Mouse (Mus musculus) common myeloid progenitor, adult 5-6 weeks (primary cell): ENCODE results near the gene Stk24. TPM values are rescaled to one million over a fixed set of nuclear protein-coding genes. Genes with fewer than 3 reads are reported as not detected.

ENCODE experiments used
- ATAC-seq: replicated peaks from 2 replicates; pipeline ENCODE4 v1.8.0; 2016; ENCODE audit warnings: low read depth, mild to moderate bottlenecking, moderate TSS enrichment, inconsistent platforms; ENCODE audit not compliant: poor library complexity, severe bottlenecking
- total RNA-seq: library from RNA; stranded (forward); fragments of 200-1000, 187-1606 nt; gene quantifications from 2 replicates; pipeline ENCODE4 v1.2.3, GENCODE M21; 2017

Stk24 gene
- total RNA-seq, 1 experiment from 2014 or later: 100 TPM

DNA sequence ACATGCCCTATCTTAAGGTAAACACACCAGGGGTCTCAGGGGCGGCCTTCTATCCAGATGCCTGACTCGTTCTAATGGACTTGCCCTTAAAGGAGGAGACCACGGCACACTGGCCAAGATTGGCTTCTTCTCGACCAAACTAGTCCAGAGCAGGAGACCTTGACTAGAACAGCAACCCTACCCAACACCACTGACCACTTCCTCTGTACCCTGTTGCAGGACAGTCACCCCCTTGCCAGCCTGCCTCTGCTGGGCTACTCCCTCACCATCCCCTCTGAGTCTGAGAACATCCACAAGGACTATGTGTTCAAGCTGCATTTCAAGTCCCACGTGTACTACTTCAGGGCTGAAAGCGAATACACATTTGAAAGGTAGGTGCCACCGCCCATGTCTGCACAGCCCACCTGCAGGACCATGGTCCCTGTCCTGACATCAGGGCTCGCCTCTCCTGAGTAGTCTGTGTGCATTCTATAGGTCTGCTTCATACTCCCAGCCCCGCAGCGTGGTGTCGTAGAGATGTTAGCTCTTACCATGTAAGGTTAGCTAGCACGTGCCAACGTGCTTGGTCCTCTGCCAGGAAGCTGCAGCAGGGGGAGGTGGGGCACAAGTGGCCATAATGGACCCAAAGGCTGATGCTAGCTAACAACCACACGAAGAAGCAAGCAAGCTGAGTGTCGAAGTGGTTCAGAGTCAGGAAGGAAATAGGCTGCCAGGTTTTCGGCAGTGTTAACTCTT, 99.0 kb downstream of the Stk24 start:
- ATAC-seq: no peak

DNA sequence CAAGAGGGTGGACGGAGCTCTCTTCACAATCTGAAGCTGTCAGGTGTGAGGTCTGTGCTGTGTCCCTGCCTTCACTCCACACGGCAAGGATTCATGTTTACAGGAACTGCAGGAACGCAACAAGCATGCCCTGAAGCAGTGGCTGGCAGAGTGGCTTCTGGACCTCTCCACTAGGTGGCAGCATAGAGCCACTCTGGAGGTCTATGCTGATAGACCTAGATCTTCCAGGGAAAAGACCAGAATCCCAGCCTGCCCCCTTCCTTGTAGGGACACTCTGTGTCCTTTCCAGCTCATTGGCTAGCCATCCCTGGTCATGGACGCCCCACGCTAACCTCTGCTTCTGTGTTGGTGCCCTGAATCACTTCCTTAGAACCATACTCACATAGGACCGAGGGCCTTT, 100.7 kb downstream of the Stk24 start:
- peak; percentile 79 for ATAC-seq

DNA sequence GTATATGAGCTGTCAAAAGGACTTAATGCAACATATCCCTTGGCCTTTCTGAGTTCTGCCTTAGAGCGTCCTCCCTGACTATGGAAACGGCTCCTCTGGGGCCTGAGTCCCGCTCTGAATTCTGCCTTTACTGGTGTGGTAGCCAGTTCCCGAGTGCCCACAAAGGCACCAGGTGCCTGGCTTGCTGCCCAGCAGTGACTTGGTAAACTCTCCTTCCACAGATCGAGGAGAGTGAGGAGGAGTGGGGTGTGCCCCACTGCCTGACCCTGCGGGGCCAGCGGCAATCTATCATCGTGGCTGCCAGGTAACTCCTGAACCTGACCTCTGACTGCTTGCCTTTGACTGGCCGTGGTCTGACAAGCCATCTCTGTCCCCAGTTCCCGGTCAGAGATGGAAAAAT, 103.8 kb downstream of the Stk24 start:
- no peak for ATAC-seq

DNA sequence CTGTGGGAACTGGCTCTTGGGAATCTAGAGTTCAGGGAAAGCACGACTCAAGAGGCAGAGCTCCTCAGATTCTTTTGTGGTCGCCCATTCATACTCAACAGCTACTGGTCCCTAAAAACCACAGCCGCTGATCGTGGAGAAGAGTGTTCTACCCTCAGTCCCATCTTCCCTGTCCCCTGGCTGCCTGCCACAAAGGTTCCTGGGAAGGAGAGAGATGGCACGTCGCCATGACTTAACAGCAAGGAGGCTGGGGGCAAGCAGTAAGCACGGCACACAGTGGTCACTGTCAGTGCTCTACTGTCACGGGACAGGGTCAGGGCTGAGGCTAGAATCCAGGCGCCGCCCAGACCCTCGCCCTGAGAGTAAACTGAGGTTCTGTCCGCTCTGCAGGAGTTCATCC, 104.8 kb downstream of the Stk24 start:
- no peak for ATAC-seq

DNA sequence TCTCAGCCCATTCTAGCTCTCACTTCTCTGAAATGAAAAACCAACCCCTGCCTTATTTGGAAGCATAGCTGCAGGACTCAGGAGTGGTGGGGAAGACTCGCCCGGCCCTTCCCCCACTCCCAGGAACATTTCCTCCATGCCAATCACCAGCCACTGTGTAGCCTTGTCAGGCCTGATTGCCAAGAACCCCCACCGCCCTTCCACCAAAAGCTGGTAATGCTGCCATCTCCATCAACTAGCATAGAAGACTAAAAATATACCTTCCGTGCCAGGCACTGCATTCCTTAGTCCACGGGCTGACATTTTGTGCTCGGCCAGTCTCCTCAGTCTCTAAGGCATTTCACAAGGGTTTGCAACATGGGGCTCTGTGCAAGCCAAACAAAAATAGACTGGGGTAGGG, 109.3 kb downstream of the Stk24 start:
- ATAC-seq: no peak

DNA sequence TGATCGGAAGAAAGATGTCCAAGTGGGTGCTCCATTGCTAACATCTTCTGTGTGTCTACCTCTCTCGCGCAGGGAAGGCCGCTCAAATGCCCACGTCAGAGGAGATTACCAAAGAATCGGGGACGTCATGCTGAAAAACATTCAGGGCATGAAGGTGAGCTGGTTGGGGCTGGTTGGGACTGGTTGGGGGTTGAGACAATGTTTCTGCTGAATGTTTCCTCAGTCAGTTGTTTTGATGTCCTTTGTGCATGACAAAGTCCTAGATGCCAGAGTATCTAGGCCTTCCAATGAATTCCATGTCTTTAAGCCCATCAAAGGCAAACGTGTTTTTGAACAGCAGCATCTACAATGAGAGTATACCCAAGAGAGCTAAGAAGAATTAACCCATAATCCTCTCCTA, 112.0 kb downstream of the Stk24 start:
- no peak for ATAC-seq

DNA sequence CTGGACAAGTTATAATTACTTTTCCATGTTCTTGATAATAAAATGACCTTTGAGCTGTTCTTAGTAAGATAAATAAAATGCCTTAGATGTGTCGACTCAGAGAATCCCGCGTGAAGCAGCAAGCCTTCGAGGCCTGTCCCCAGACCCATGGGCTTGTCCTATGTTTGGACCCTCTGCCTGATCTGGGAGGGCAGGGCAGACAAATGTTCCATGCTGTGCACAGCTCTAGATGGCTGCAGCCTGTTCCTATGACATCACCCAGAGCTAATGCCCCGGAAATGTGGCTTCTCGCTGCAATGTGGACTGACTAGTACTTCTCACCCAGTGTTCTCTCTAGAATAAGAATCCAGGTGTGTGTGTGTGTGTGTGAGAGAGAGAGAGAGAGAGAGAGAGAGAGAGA, 115.4 kb downstream of the Stk24 start:
- no peak for ATAC-seq

DNA sequence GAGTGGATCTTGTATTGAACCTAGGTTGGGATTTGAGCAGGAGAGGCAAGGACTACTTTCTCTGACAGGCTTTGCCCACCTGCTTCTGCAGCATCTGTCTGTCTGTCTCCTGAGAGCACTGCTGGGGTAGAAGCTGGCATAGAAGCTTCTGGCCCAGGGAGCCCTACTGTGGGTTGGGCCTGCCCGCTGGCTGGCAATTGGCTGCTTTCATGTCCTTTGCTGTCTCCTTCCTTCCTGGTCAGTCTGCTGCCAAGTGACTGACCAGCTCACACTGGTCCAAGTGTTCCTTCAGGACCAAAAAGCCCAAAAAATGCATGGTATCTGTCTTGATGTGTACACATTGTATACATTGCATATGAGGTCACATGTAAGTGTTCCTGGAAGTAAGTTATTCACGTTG, 115.9 kb downstream of the Stk24 start:
- ATAC-seq: no peak

DNA sequence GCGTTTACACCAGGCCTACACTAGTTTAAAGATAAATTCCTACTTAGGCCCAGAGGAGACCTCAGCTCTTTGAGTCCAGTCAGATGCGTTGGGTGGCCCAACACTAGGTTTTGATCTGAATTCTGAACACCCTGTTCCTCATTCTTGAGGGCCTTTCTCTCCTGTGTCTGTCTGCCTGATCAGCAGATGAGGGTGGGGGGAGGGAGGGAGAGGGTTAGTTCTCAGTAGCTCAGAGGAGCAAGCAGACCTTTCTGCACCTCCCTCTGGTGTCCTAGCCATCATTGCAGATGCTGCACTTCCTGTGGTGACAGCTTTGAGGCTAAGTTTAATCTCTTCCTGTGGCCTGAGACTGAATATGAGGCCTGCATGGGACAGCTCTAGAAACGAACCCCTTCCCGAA, 117.2 kb downstream of the Stk24 start:
- ATAC-seq: peak; percentile 50

DNA sequence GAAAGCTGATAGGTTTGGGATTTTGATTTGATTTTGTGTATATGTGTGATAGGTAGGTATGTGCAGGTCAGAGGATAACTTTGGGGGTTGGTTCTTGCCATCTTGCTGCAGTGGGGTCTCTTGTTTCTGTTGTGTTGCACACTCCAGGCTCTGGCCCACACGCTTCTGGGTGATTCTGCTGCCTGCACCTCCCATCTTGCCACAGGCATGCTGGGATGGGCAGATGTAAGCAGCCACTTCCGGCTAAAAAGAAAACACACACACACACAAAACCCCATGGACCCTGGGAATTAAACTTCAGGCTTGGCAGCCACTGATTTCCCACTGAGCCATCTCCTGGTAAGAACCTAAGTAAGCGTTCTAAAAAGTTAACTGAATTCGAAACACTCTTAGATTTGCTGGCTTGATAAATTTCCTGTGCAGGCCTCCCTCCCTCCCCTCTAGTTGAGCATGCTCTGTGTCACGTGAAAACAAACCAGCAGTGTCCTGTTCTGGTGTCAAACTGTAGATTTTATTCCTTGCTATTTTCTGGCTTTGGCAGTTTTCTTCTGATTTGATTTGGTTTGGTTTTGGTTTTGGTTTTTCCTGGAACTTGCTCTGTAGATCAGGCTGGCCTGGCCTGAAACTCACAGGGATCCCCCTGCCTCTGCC, 118.5 kb downstream of the Stk24 start:
- ATAC-seq: 0 out of 2 replicates have a peak, but pooled peaks have one; percentile 15

DNA sequence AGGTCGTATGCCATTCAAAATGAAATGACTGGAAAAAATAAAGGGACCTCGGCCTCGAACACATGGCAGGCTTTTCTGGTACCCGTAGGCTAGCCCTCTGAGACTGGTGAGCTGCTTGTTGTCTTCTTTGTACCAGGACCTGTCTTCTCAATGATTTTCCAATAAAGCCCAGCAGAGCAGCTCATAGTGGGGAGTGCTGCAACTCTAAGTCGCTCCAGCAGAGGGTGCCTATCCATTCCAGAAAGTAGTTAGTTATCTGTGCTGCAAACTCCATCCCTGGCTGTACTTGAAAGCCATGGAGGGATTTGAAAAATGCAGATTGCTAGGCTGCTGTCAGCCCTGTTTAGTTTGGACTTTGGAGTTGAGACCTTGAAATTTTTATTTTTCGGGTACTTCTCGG, 120.0 kb downstream of the Stk24 start:
- peak; percentile 61 for ATAC-seq

DNA sequence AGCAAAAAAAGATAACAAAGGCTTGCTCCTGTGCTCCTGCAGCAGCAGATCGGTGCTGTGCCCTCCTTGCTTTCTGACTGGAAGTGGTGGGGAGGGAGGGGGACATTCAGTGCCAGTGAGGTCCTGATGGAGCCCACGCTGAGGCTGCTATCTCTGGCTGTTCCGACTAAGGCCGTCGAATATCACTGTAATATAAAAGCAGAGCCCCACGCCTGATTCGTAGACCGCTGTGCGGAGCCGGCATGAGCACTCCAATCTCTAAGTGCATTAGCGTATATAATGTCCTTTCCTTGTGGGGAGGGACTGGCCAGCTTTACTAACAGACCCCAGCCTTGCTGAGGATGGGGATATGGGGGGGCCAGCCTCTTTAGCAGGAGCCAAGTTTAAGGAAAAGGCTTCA, 120.5 kb downstream of the Stk24 start:
- ATAC-seq: no peak

DNA sequence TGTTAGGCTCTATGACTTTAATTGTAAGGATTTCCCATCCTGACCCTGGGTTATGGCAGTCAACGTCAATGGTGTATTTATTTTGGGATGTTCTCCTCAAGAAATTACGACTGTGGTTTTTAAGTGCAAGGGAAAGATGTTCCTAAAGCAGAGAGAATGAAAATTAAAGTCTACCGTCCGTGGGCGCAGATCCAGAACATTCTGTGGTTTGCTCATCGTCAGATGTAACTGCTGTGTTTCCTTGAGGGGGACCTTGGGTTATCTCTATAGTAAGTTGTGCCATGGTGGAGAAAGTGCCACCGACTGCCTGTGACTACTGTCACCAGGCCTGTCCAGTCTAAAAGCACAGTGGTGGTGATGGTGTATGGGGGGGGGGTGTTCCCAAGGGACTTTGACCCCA, 122.9 kb downstream of the Stk24 start:
- no peak for ATAC-seq

DNA sequence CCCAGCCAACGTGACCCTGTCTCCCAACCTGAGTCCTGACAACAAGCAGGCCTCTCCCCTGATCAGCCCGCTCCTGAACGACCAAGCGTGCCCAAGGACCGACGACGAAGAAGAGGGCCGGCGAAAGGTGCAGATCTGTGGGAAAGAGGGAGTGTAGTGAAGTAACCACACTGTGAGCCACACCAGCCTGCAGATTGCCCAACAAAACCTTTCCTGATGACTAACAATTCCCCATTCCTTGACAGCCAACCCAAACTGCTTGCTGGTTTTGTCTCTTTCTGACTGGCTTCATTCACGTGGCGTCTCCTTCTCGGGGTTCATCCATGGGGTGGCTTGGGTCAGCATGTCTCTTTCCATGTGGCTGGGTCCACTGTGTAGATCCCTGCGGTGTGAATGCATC, 124.3 kb downstream of the Stk24 start:
- 0 out of 2 replicates have a peak, but pooled peaks have one; percentile 28 for ATAC-seq

DNA sequence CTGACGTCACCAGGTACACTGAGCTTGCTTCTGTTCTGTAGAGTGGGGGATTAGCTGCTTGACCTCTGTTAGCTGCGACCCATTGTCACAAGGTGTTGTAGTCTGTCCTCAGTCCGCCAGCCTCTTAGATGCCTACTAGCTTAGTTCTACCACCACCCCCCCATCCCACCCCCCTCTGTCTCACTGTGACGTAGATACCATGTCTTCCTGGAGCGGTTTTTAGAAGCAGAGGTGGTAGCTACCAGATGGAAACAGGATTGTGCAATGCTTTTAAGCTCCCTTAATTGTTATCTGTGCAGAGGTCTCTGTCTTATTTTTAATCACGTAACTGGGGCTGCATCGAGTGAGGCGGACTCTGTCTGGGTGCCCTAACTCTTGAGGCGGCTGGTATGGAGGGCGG, 124.9 kb downstream of the Stk24 start:
- no peak for ATAC-seq

DNA sequence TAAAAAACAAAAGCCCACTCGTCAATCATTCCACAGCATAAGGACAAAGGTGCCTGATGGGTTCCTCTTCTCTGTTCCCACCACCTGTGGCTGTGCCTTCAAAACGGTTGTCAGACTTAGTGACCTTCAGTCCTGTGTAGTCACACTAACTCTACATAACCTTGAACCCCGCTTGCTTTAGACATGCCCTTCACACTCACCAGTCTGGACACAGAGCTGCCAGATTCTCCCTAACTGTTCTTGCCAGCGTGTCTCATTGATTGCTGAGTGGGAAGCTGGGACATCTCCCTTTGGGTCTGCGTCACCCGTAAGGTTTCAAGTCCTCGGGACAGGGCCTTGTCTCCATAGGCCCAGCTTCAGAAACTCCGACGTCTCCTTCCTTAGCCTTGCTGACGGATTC, 127.3 kb downstream of the Stk24 start:
- no peak; the same call in 1 of the 2 replicates for ATAC-seq

DNA sequence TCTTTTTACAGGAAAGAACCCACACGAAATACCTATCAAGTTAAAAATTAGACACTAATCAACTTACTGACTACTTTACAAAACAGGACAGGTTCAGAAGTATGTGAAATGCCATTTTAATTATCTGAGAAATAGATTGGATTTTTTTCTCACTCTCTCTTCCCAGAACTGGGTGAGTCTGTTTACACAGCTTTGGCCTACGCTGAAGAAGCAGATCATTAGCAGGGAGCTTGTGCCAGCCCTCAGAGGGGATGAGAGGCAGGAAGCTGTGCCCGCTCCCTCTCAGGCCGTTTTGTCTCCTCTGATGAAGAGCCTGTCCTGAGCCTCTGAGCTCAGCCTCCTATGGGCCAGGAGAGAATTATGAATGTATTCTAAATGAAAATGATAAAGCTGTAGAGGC, 128.1 kb downstream of the Stk24 start:
- no peak for ATAC-seq

DNA sequence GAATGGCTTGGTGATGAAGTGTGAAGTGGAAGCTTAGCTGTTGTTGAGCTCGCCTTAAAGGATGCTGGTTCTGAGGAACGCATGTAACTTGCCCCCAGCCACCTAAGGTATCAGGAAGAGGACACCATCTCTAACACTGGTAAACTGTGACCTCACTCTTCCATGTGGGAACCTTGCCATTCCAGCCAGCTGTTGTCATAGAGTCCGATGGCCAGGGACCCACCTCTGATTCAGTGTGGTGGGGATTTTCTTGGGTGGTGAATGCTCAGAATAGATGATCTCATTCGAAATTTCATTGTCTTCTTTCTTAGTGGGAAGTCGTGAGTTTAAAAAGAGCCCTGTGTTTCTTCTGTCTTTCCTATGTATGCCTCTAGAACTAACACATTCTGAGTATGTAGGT, 128.7 kb downstream of the Stk24 start:
- ATAC-seq: no peak

DNA sequence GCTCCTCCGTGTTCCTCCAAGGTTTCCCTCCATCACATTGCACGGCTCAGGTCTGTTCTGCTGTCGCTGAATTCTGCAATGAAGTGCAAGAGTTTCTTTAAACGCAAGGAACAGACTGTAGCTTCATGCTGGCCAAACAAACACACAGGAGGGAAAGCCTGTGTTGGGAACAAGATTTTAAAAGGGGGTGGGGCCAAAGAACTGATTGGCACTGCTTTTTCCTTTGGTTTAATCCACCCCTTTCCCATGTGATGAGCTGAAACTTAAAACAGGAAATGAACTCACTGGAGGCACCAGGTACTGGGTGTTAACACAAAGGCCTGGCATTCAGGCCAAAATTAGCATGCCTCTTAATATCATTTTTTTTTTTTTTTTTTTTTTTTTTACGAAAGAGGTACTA, 131.5 kb downstream of the Stk24 start:
- ATAC-seq: no peak

DNA sequence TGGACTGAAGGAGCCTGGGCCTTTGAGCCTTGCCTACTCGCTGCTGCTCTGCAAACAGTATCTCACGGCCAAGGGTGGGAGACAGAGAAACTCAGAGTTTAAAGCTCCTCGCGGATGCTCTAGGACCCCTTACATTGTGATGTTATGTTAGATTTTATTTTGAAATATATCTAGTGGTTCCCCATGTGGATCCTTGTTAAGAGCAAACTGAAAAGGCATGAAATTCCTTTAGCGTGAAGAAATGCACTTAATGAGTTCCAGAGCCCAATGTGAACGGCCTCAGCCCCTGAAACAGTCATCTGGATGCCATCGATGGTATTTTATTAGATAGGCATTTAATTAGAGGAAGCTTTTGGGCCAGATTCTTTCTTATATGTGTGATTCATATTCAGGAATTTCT, 132.5 kb downstream of the Stk24 start:
- ATAC-seq: no peak

DNA sequence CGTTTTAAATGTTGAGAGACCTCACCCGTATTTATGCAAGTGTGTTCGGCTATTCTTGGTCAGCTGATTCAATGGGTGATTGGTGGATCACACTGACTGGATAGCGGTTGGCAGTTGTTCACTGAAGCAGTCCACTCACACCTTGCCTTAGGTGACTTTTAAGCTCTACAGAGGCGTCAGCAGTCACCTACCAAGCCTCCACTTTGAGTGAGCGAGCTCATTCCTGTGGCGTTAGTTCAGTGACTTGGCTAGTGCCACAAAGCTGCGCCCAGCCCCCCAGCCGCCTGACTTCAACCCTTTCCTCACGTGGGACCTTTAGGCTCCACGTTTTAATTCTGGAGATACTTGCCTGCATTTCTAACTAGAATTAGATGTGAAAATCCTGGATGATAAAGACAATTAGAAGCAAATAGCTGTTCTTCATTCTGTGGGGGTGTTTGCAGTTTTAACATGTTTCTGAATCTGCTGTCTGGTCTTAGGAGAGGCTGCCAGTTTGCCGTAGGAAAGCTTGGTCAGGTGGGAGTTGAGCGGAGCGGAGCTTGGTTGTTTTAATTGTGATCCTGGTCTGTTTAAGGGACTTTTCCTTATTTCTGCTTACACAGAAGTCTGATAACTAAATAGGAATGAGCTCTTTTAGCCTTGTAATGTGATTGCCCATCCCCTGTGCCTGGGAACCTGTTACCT, 133.6 kb downstream of the Stk24 start:
- no peak for ATAC-seq
